Mouse (Mus musculus) liver, postnatal 0 days (tissue): ENCODE data around the gene Spsb1. TPM values are rescaled to one million over a fixed set of nuclear protein-coding genes. Genes with fewer than 3 reads are reported as not detected.

ENCODE experiments used
- ATAC-seq: fragments of 200-750 bp; cut with Nextera tagmentation; 2 replicates; pipeline ENCODE4 v1.8.0; 2017; ENCODE audit warnings: mild to moderate bottlenecking, moderate library complexity
- DNase-seq: peaks from one replicate; pipeline ENCODE4 v3.0.0-alpha.2; 2016
- H3K27ac ChIP-seq: fragments of 300-500 bp; sonication (generic); 2 replicates; pipeline ENCODE4 v1.5.1; 2014; ENCODE audit warnings: antibody characterized with exemption, moderate library complexity, mild to moderate bottlenecking, low read depth
- H3K27me3 ChIP-seq: fragments of 300-500 bp; sonication (generic); 2 replicates; pipeline ENCODE4 v1.6.1; 2014; ENCODE audit warnings: low read length, control low read depth, mixed read lengths; ENCODE audit not compliant: insufficient read depth
- H3K36me3 ChIP-seq: fragments of 300-500 bp; sonication (generic); replicated peaks from 2 replicates; pipeline ENCODE4 v1.6.1; 2014; ENCODE audit warnings: mild to moderate bottlenecking, control low read depth, low read length, moderate library complexity, mixed read lengths; ENCODE audit not compliant: insufficient read depth
- H3K4me1 ChIP-seq: fragments of 300-500 bp; sonication (generic); 2 replicates; pipeline ENCODE4 v1.6.1; 2014; ENCODE audit warnings: antibody characterized with exemption, mild to moderate bottlenecking, control low read depth; ENCODE audit not compliant: insufficient read depth
- H3K4me2 ChIP-seq: fragments of 300-500 bp; sonication (generic); 2 replicates; pipeline ENCODE4 v1.6.1; 2014; ENCODE audit warnings: low read depth, mild to moderate bottlenecking, low read length, moderate library complexity, mixed read lengths
- H3K4me3 ChIP-seq: fragments of 300-500 bp; sonication (generic); 2 replicates; pipeline ENCODE4 v1.5.1; 2014; ENCODE audit warnings: low read depth, low read length
- H3K9ac ChIP-seq: fragments of 300-500 bp; sonication (generic); replicated peaks from 2 replicates; pipeline ENCODE4 v1.6.1; 2014; ENCODE audit warnings: mild to moderate bottlenecking, moderate library complexity
- H3K9me3 ChIP-seq: fragments of 300-500 bp; sonication (generic); 2 replicates; pipeline ENCODE4 v1.6.1; 2016; ENCODE audit warnings: mild to moderate bottlenecking, control low read depth, low read length, mixed read lengths
- CTCF ChIP-seq: sonication (generic); IDR thresholded peaks from 2 replicates; pipeline ENCODE4 v1.5.1; 2016; ENCODE audit warnings: antibody characterized with exemption, low read depth
- EP300 ChIP-seq: IDR thresholded peaks from 2 replicates; pipeline ENCODE4 v1.6.1; 2016; ENCODE audit warnings: antibody characterized with exemption, low read depth, mild to moderate bottlenecking
- WGBS: fragments of 180-500 bp; shearing (Covaris S2); extraction: QIAGEN DNeasy Blood & Tissue Kit; methylation state at CpG from one replicate; pipeline ENCODE4 v1.1.7; 2014; ENCODE audit not compliant: insufficient replicate concordance; 5-methylcytosine and 5-hydroxymethylcytosine counted together
- polyA plus RNA-seq: library from polyadenylated mRNA; unstranded; fragments of >200 nt; fragmentation: Nextera tagmentation; extraction: Ambion mirVana; gene quantifications from 2 replicates; pipeline ENCODE4 v1.2.1, GENCODE M21; 2015

Gene Spsb1
- polyA plus RNA-seq, 1 experiment from 2014 or later, result 1.7 TPM

- DNase-seq (no peak), ATAC-seq (no peak)
- Histone ChIP-seq H3K4me3 (no peak overlapping the region), H3K27me3 (peaks cover 51% of the 10 kb centered on the region), H3K4me1 (peaks cover 7% of the 10 kb centered on the region), H3K9ac (no peak overlapping the region), H3K27ac (no peak overlapping the region), H3K36me3 (no peaks in the 10 kb centered on the region), H3K9me3 (no peaks in the 10 kb centered on the region), H3K4me2 (no peak overlapping the region)
- WGBS, result 70% methylated on average over 13 of the region's 13 CpGs
- TF ChIP-seq CTCF (no peak), EP300 (no peak)
These were observed 3.6 kb downstream of the Spsb1 start for GRCm38 (mm10) chr4:149951201-149951600.

GRCm38 (mm10) chr4:149949691-149950090, 5.2 kb downstream of the Spsb1 start:
- TF ChIP-seq EP300 (no peak), CTCF (no peak)
- 76% methylated on average over 13 of the region's 13 CpGs for WGBS
- no peak overlapping the region for H3K4me2 ChIP-seq
- H3K9me3 ChIP-seq, result no peaks in the 10 kb centered on the region
- no peak overlapping the region for H3K4me3 ChIP-seq
- no peak overlapping the region for H3K9ac ChIP-seq
- no peak overlapping the region for H3K27ac ChIP-seq
- no peak for ATAC-seq
- H3K4me1 ChIP-seq, result no peaks in the 10 kb centered on the region; the same call in none of the 2 replicates
- H3K27me3 ChIP-seq, result peaks cover 41% of the 10 kb centered on the region
- no peak for DNase-seq
- H3K36me3 ChIP-seq, result no peaks in the 10 kb centered on the region

GRCm38 (mm10) chr4:149948119-149948518, 6.7 kb downstream of the Spsb1 start:
- Histone ChIP-seq H3K27ac (no peak overlapping the region), H3K9ac (no peak overlapping the region), H3K4me1 (no peaks in the 10 kb centered on the region; the same call in 1 of the 2 replicates), H3K9me3 (no peaks in the 10 kb centered on the region), H3K4me3 (no peak overlapping the region), H3K4me2 (no peak overlapping the region), H3K27me3 (peaks cover 28% of the 10 kb centered on the region), H3K36me3 (no peaks in the 10 kb centered on the region)
- WGBS, result 80% methylated on average over 5 of the region's 5 CpGs
- ATAC-seq (no peak), DNase-seq (no peak)
- TF ChIP-seq CTCF (no peak), EP300 (no peak)

GRCm38 (mm10) chr4:149947396-149947795, 7.4 kb downstream of the Spsb1 start:
- H3K4me1 ChIP-seq, result no peaks in the 10 kb centered on the region; the same call in 1 of the 2 replicates
- TF ChIP-seq EP300, result no peak
- TF ChIP-seq CTCF, result no peak
- 62% methylated on average over 5 of the region's 5 CpGs for WGBS
- no peak overlapping the region for H3K9ac ChIP-seq
- no peak for DNase-seq
- no peaks in the 10 kb centered on the region for H3K9me3 ChIP-seq
- peaks cover 20% of the 10 kb centered on the region for H3K27me3 ChIP-seq
- ATAC-seq, result no peak
- H3K36me3 ChIP-seq, result no peaks in the 10 kb centered on the region
- no peak overlapping the region for H3K27ac ChIP-seq
- no peak overlapping the region for H3K4me2 ChIP-seq
- H3K4me3 ChIP-seq, result no peak overlapping the region

- no peak for ATAC-seq
- no peak overlapping the region for H3K9ac ChIP-seq
- peaks cover 17% of the 10 kb centered on the region; the same call in 1 of the 2 replicates for H3K27me3 ChIP-seq
- no peaks in the 10 kb centered on the region for H3K9me3 ChIP-seq
- H3K4me2 ChIP-seq, result no peak overlapping the region
- no peaks in the 10 kb centered on the region for H3K36me3 ChIP-seq
- TF ChIP-seq EP300 (no peak), CTCF (no peak)
- no peak overlapping the region for H3K27ac ChIP-seq
- no peak overlapping the region for H3K4me3 ChIP-seq
- WGBS, result 59% methylated on average over 9 of the region's 9 CpGs
- no peaks in the 10 kb centered on the region for H3K4me1 ChIP-seq
- DNase-seq, result no peak
These were observed 9.6 kb downstream of the Spsb1 start for GRCm38 (mm10) chr4:149945194-149945593.

- 0 out of 2 replicates have a peak, but pooled peaks cover 14% of the 10 kb centered on the region for H3K27me3 ChIP-seq
- no peaks in the 10 kb centered on the region for H3K9me3 ChIP-seq
- no peaks in the 10 kb centered on the region for H3K36me3 ChIP-seq
- H3K4me3 ChIP-seq, result no peak overlapping the region
- no peak overlapping the region for H3K27ac ChIP-seq
- WGBS, result 39% methylated on average over 12 of the region's 12 CpGs
- no peaks in the 10 kb centered on the region for H3K4me1 ChIP-seq
- H3K9ac ChIP-seq, result no peak overlapping the region
- no peak for TF ChIP-seq CTCF
- no peak for TF ChIP-seq EP300
- ATAC-seq (no peak), DNase-seq (no peak)
- no peak overlapping the region for H3K4me2 ChIP-seq
These were observed 10.6 kb downstream of the Spsb1 start for GRCm38 (mm10) chr4:149944214-149944613.
